Mouse (Mus musculus): ENCODE data around the gene Gm44503. TPM values are rescaled to one million over a fixed set of nuclear protein-coding genes. Genes with fewer than 3 reads are reported as not detected.

The Gm44503 gene
- polyA plus RNA-seq, 1 experiment from 2014 or later = not detected

DNA sequence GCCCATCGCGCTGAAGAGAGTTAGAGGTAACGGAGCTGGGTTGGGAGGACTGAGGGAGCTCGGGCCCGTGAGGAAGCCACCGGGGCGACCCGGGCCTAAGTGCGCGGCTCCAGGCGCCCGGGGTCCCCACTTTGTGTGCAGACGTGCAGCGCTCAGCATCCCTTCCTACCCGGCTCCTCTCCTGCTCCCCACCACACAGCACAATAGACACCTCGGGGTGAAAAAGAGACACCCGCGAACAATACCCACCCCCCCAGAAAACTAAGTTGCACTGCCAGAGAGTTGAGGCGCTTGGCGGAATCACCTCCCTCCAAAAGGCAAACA, 32.8 kb upstream of the Gm44503 start:
- Histone ChIP-seq H3K4me1 (replicated peaks; ENCODE audit: insufficient read depth, low read length) (no peaks in the 10 kb centered on the region), H3K4me2 (ENCODE audit: low read length) (peak overlapping the region; percentile 96), H3K4me3 (replicated peaks; ENCODE audit: low read depth, low read length) (peak overlapping the region; percentile 82), H3K27ac (peak overlapping the region; percentile 88), H3K9ac (ENCODE audit: low read depth, low read length) (peak overlapping the region; percentile 95), H3K27me3 (ENCODE audit: insufficient read depth, low read length) (no peaks in the 10 kb centered on the region), H3K9me3 (replicated peaks; ENCODE audit: low read length) (no peaks in the 10 kb centered on the region), H3K36me3 (ENCODE audit: insufficient read depth, low read length) (no peaks in the 10 kb centered on the region)
- no peak for TF ChIP-seq CTCF (IDR thresholded peaks at IDR 0.05; ENCODE audit: low read depth)
- 2% methylated on average over 20 of the region's 20 CpGs for WGBS
- ATAC-seq (replicated peaks; ENCODE audit: low FRiP score, low read depth) (no peak; the same call in 1 of the 2 replicates), DNase-seq (ENCODE audit: low spot score) (no peak)

DNA sequence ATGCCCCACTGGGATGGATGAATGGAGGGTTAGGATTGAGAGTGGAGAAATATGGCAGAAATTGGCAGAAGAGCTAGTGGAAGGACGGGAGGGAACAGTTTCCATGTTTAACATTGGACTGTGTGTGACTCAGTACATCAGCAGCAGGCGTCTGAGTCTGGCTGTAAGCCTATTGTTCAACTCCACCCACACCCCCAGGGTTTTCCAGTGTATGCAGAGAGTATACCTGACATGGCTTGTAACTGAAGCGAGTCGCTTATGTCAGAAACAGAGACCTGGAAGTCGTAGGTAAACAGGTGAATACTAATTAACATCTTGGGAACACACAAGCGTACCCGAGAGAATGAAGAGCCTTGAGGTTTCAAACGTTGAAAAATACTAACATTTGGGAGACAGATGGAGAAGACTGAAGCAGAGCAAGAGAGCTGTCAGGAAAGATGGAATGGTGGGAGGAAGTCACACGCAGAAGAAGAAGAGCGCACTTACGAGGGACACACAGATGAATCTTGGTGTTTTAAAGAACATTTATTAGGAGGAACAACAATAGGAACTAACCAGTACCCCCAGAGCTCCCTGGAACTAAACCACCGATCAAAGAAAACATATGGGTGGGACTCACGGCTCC, 27.4 kb upstream of the Gm44503 start:
- DNase-seq (ENCODE audit: low spot score) = no peak

DNA sequence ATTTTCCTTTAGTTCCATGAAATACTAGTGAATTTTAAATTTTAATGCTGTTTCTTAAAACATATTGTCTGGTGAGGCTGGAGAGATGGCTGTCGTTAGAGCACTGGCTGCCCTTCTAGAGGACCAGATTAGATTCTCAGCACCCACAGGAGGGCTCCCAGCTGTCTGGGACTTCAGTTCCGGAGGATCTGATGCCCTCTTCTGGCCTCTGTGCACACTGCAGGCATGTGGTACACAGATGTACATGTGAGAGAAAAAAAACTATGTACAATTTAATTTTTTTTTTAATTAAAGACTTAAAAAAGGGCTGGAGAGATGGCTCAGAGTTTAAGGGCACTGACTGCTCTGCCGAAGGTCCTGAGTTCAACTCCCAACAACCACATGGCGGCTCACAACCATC, 23.3 kb upstream of the Gm44503 start:
- Histone ChIP-seq H3K4me3 (replicated peaks; ENCODE audit: low read depth, low read length) (no peak overlapping the region), H3K9me3 (replicated peaks; ENCODE audit: low read length) (no peaks in the 10 kb centered on the region), H3K4me2 (ENCODE audit: low read length) (no peak overlapping the region), H3K36me3 (ENCODE audit: insufficient read depth, low read length) (no peaks in the 10 kb centered on the region), H3K4me1 (replicated peaks; ENCODE audit: insufficient read depth, low read length) (no peaks in the 10 kb centered on the region), H3K27ac (no peak overlapping the region), H3K27me3 (ENCODE audit: insufficient read depth, low read length) (no peaks in the 10 kb centered on the region), H3K9ac (ENCODE audit: low read depth, low read length) (no peak overlapping the region)
- DNase-seq (ENCODE audit: low spot score) = no peak
- 0 out of 2 replicates have a peak, but pooled peaks have one; percentile 34 for TF ChIP-seq CTCF (IDR thresholded peaks at IDR 0.05; ENCODE audit: low read depth)
- 88% methylated on average over 4 of the region's 4 CpGs for WGBS
- no peak for ATAC-seq (replicated peaks; ENCODE audit: low FRiP score, low read depth)

More for the DNA sequence above, 27.4 kb upstream of the Gm44503 start:
- Histone ChIP-seq H3K27me3 (ENCODE audit: insufficient read depth, low read length) (no peaks in the 10 kb centered on the region), H3K27ac (no peak overlapping the region), H3K4me3 (replicated peaks; ENCODE audit: low read depth, low read length) (no peak overlapping the region), H3K9ac (ENCODE audit: low read depth, low read length) (no peak overlapping the region), H3K9me3 (replicated peaks; ENCODE audit: low read length) (no peaks in the 10 kb centered on the region), H3K36me3 (ENCODE audit: insufficient read depth, low read length) (no peaks in the 10 kb centered on the region), H3K4me2 (ENCODE audit: low read length) (no peak overlapping the region), H3K4me1 (replicated peaks; ENCODE audit: insufficient read depth, low read length) (no peaks in the 10 kb centered on the region)
- no peak for ATAC-seq (replicated peaks; ENCODE audit: low FRiP score, low read depth)
- 84% methylated on average over 13 of the region's 13 CpGs for WGBS
- TF ChIP-seq CTCF (IDR thresholded peaks at IDR 0.05; ENCODE audit: low read depth) = no peak

DNA sequence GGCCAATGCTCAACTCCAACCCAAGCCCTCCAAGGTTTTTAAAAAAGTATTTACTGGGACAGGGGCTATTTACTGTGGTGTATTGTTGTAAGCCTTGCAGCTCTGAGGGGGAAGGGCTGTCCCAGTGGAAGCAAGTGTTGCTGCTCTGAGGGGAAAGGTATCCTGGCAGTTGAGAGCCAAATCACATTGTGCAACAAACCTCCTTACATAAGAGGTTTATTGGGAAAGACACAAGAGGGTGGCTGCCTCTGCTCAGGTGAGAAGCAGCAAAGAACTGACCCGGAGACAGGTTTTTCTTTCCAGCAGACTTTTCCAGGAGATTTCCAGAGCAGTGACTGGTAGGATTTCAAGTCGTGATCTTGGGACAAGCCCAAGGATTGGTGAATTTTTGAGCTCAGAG, 22.4 kb upstream of the Gm44503 start:
- 87% methylated on average over 2 of the region's 2 CpGs for WGBS
- no peak for TF ChIP-seq CTCF (IDR thresholded peaks at IDR 0.05; ENCODE audit: low read depth)
- H3K27me3 ChIP-seq (ENCODE audit: insufficient read depth, low read length) = no peaks in the 10 kb centered on the region
- no peak overlapping the region for H3K4me3 ChIP-seq (replicated peaks; ENCODE audit: low read depth, low read length)
- no peaks in the 10 kb centered on the region for H3K36me3 ChIP-seq (ENCODE audit: insufficient read depth, low read length)
- ATAC-seq (replicated peaks; ENCODE audit: low FRiP score, low read depth) (no peak), DNase-seq (ENCODE audit: low spot score) (no peak)
- H3K4me2 ChIP-seq (ENCODE audit: low read length) = no peak overlapping the region
- H3K27ac ChIP-seq = no peak overlapping the region
- no peak overlapping the region for H3K9ac ChIP-seq (ENCODE audit: low read depth, low read length)
- H3K9me3 ChIP-seq (replicated peaks; ENCODE audit: low read length) = no peaks in the 10 kb centered on the region
- no peaks in the 10 kb centered on the region for H3K4me1 ChIP-seq (replicated peaks; ENCODE audit: insufficient read depth, low read length)

DNA sequence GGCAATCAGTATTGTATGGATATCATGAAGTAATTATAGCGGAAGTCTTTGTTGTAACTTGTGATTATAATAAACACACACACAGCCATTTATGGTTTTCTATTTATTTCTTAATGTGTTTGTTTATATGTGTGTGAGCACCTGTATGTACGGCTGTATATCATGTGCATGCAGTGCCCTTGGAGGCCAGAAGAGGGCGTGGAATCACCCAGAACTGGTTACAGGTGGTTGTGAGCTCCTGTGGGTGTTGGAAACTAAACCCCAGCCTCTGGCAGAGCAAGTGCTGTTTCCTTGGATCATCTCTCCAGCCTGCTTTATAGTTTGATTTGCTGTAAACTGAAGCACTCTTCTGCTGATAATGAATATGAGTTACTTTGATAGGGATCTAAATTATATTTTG, 15.2 kb upstream of the Gm44503 start:
- DNase-seq (ENCODE audit: low spot score) (no peak), ATAC-seq (replicated peaks; ENCODE audit: low FRiP score, low read depth) (no peak)
- Histone ChIP-seq H3K9ac (ENCODE audit: low read depth, low read length) (no peak overlapping the region), H3K4me2 (ENCODE audit: low read length) (no peak overlapping the region), H3K36me3 (ENCODE audit: insufficient read depth, low read length) (peaks cover 13% of the 10 kb centered on the region; the same call in 1 of the 2 replicates), H3K4me1 (replicated peaks; ENCODE audit: insufficient read depth, low read length) (no peaks in the 10 kb centered on the region), H3K9me3 (replicated peaks; ENCODE audit: low read length) (no peaks in the 10 kb centered on the region), H3K27me3 (ENCODE audit: insufficient read depth, low read length) (no peaks in the 10 kb centered on the region), H3K4me3 (replicated peaks; ENCODE audit: low read depth, low read length) (no peak overlapping the region), H3K27ac (no peak overlapping the region)
- 64% methylated on average over 3 of the region's 3 CpGs for whole genome bisulfite sequencing
- peak; percentile 47 for TF ChIP-seq CTCF (IDR thresholded peaks at IDR 0.05; ENCODE audit: low read depth)

DNA sequence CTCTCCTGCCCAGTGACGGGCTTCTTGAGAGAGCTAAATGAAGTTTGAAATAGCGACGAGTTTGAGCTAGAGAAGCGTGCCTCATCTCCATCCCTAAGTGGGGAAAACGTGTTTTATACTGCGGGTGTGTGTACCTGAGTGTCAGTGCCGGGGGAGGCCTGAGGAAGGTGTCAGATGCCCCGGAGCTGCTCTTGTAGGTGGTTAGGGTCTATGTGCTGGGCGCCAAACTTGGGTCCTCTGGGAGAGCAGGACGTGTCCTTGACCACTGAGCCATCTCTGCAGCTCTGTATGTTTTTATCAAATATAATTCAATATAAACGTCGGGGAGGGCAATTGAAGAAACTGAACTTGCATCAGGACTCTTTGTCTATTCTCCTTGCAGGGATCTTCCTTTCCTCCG, 14.4 kb upstream of the Gm44503 start:
- Histone ChIP-seq H3K36me3 (ENCODE audit: insufficient read depth, low read length) (peaks cover 13% of the 10 kb centered on the region; the same call in 1 of the 2 replicates), H3K9ac (ENCODE audit: low read depth, low read length) (no peak overlapping the region), H3K4me2 (ENCODE audit: low read length) (no peak overlapping the region), H3K27ac (no peak overlapping the region), H3K4me1 (replicated peaks; ENCODE audit: insufficient read depth, low read length) (no peaks in the 10 kb centered on the region), H3K27me3 (ENCODE audit: insufficient read depth, low read length) (no peaks in the 10 kb centered on the region), H3K4me3 (replicated peaks; ENCODE audit: low read depth, low read length) (no peak overlapping the region), H3K9me3 (replicated peaks; ENCODE audit: low read length) (no peaks in the 10 kb centered on the region)
- no peak for ATAC-seq (replicated peaks; ENCODE audit: low FRiP score, low read depth)
- no peak for TF ChIP-seq CTCF (IDR thresholded peaks at IDR 0.05; ENCODE audit: low read depth)
- DNase-seq (ENCODE audit: low spot score) = no peak
- WGBS = 90% methylated on average over 13 of the region's 13 CpGs

DNA sequence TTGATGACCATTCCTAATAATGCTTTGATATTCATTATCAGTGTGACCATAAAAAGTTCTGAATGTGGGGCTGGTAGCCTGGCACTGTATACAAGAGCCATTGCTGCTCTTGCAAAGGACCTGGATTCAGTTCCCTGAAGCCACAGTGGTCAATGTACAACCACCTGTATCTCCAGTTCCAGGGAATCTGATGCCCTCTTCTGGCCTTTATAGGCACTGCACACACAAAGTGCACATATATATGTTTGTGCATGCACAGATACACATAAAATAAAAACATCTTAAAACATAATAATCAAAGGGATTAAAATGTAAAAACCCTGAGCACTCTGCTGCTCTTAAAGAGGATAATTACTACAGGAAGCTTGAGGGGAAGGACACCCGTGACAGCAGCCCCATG, 11.6 kb upstream of the Gm44503 start:
- Histone ChIP-seq H3K4me2 (ENCODE audit: low read length) (no peak overlapping the region), H3K27ac (no peak overlapping the region), H3K9me3 (replicated peaks; ENCODE audit: low read length) (no peaks in the 10 kb centered on the region), H3K4me1 (replicated peaks; ENCODE audit: insufficient read depth, low read length) (no peaks in the 10 kb centered on the region), H3K9ac (ENCODE audit: low read depth, low read length) (no peak overlapping the region), H3K27me3 (ENCODE audit: insufficient read depth, low read length) (no peaks in the 10 kb centered on the region), H3K4me3 (replicated peaks; ENCODE audit: low read depth, low read length) (no peak overlapping the region), H3K36me3 (ENCODE audit: insufficient read depth, low read length) (peaks cover 13% of the 10 kb centered on the region; the same call in 1 of the 2 replicates)
- ATAC-seq (replicated peaks; ENCODE audit: low FRiP score, low read depth) (no peak), DNase-seq (ENCODE audit: low spot score) (no peak)
- TF ChIP-seq CTCF (IDR thresholded peaks at IDR 0.05; ENCODE audit: low read depth) = peak; percentile 28; the same call in 1 of the 2 replicates
- 97% methylated on average over 1 of the region's 1 CpGs for whole genome bisulfite sequencing

All from kidney, postnatal 0 days (tissue).